Mouse (Mus musculus) intestine, embryonic 16.5 days (tissue): ENCODE data around the gene Leap2. TPM values are rescaled to one million over a fixed set of nuclear protein-coding genes. Genes with fewer than 3 reads are reported as not detected.

Experiments
- ATAC-seq: fragments of 200-750 bp; cut with Nextera tagmentation; 2 replicates; pipeline ENCODE4 v1.8.0; 2017; ENCODE audit warnings: moderate TSS enrichment, moderate library complexity
- H3K27ac ChIP-seq: fragments of 300-500 bp; sonication (generic); 2 replicates; pipeline ENCODE4 v1.5.1; 2014; ENCODE audit warnings: mild to moderate bottlenecking, low read length
- H3K27me3 ChIP-seq: fragments of 300-500 bp; sonication (generic); replicated peaks from 2 replicates; pipeline ENCODE4 v1.6.1; 2014; ENCODE audit warnings: low read length, control low read depth, mixed read lengths; ENCODE audit not compliant: control insufficient read depth, insufficient read depth
- H3K36me3 ChIP-seq: fragments of 300-500 bp; sonication (generic); 2 replicates; pipeline ENCODE4 v1.6.1; 2014; ENCODE audit warnings: low read length, control low read depth; ENCODE audit not compliant: control insufficient read depth, insufficient read depth
- H3K4me1 ChIP-seq: fragments of 300-500 bp; sonication (generic); 2 replicates; pipeline ENCODE4 v1.6.1; 2014; ENCODE audit warnings: low read length, control low read depth, mixed read lengths; ENCODE audit not compliant: control insufficient read depth, insufficient read depth
- H3K4me2 ChIP-seq: fragments of 300-500 bp; sonication (generic); 2 replicates; pipeline ENCODE4 v1.6.1; 2014; ENCODE audit warnings: low read depth, low read length, control low read depth
- H3K4me3 ChIP-seq: fragments of 300-500 bp; sonication (generic); 2 replicates; pipeline ENCODE4 v1.5.1; 2014; ENCODE audit warnings: mild to moderate bottlenecking, low read length
- H3K9ac ChIP-seq: fragments of 300-500 bp; sonication (generic); 2 replicates; pipeline ENCODE4 v1.6.1; 2014; ENCODE audit warnings: low read depth, low read length
- H3K9me3 ChIP-seq: fragments of 300-500 bp; sonication (generic); 2 replicates; pipeline ENCODE4 v1.6.1; 2016; ENCODE audit warnings: low read length, control low read depth; ENCODE audit not compliant: control insufficient read depth
- WGBS: fragments of 180-500 bp; shearing (Covaris S2); extraction: QIAGEN DNeasy Blood & Tissue Kit; methylation state at CpG from one replicate; pipeline ENCODE4 v1.1.7; 2014; 5-methylcytosine and 5-hydroxymethylcytosine counted together
- polyA plus RNA-seq: library from polyadenylated mRNA; unstranded; fragments of >200 nt; fragmentation: Nextera tagmentation; extraction: Ambion mirVana; gene quantifications from 2 replicates; pipeline ENCODE4 v1.2.1, GENCODE M21; 2015

Leap2 gene
- polyA plus RNA-seq, 1 experiment from 2014 or later: 17.8 TPM

GRCm38 (mm10) chr11:53446183-53446582 is 23.2 kb upstream of the Leap2 start:
- Histone ChIP-seq H3K27ac (no peak overlapping the region), H3K27me3 (no peaks in the 10 kb centered on the region), H3K36me3 (no peaks in the 10 kb centered on the region), H3K4me1 (peaks cover 17% of the 10 kb centered on the region), H3K9me3 (no peaks in the 10 kb centered on the region), H3K4me2 (no peak overlapping the region), H3K9ac (no peak overlapping the region), H3K4me3 (no peak overlapping the region)
- ATAC-seq: no peak
- 77% methylated on average over 13 of the region's 13 CpGs for WGBS

GRCm38 (mm10) chr11:53445562-53445961 is 22.6 kb upstream of the Leap2 start:
- Histone ChIP-seq H3K36me3 (no peaks in the 10 kb centered on the region), H3K27me3 (no peaks in the 10 kb centered on the region), H3K9ac (no peak overlapping the region), H3K9me3 (no peaks in the 10 kb centered on the region), H3K4me1 (peaks cover 11% of the 10 kb centered on the region), H3K4me3 (no peak overlapping the region), H3K27ac (no peak overlapping the region), H3K4me2 (no peak overlapping the region)
- no peak for ATAC-seq
- 65% methylated on average over 13 of the region's 13 CpGs for WGBS

- H3K27ac ChIP-seq: no peak overlapping the region
- H3K9me3 ChIP-seq: no peaks in the 10 kb centered on the region
- no peak overlapping the region for H3K4me2 ChIP-seq
- H3K27me3 ChIP-seq: no peaks in the 10 kb centered on the region
- peak; percentile 45; the same call in 1 of the 2 replicates for ATAC-seq
- no peaks in the 10 kb centered on the region for H3K36me3 ChIP-seq
- H3K4me3 ChIP-seq: no peak overlapping the region
- 25% methylated on average over 6 of the region's 6 CpGs for WGBS
- 0 out of 2 replicates have a peak, but pooled peaks cover 4% of the 10 kb centered on the region for H3K4me1 ChIP-seq
- no peak overlapping the region for H3K9ac ChIP-seq
These were observed 20.9 kb upstream of the Leap2 start for GRCm38 (mm10) chr11:53443861-53444260.

GRCm38 (mm10) chr11:53441921-53442320 is 19.0 kb upstream of the Leap2 start:
- Histone ChIP-seq H3K4me1 (0 out of 2 replicates have a peak, but pooled peaks cover 4% of the 10 kb centered on the region), H3K36me3 (no peaks in the 10 kb centered on the region), H3K27ac (0 out of 2 replicates have a peak overlapping the region, but pooled peaks have one; percentile 11), H3K4me3 (no peak overlapping the region), H3K9ac (peak overlapping the region; percentile 21; the same call in 1 of the 2 replicates), H3K4me2 (no peak overlapping the region), H3K27me3 (no peaks in the 10 kb centered on the region), H3K9me3 (no peaks in the 10 kb centered on the region)
- ATAC-seq: 0 out of 2 replicates have a peak, but pooled peaks have one; percentile 26
- WGBS: 38% methylated on average over 12 of the region's 12 CpGs

- no peak overlapping the region for H3K9ac ChIP-seq
- H3K4me2 ChIP-seq: no peak overlapping the region
- 85% methylated on average over 6 of the region's 6 CpGs for WGBS
- H3K27ac ChIP-seq: no peak overlapping the region; the same call in 1 of the 2 replicates
- H3K9me3 ChIP-seq: no peaks in the 10 kb centered on the region
- no peak for ATAC-seq
- H3K4me1 ChIP-seq: peaks cover 2% of the 10 kb centered on the region; the same call in 1 of the 2 replicates
- H3K4me3 ChIP-seq: no peak overlapping the region
- no peaks in the 10 kb centered on the region for H3K36me3 ChIP-seq
- no peaks in the 10 kb centered on the region for H3K27me3 ChIP-seq
These were observed 13.4 kb upstream of the Leap2 start for GRCm38 (mm10) chr11:53436338-53436737.

- Histone ChIP-seq H3K9ac (no peak overlapping the region), H3K27me3 (no peaks in the 10 kb centered on the region), H3K4me3 (no peak overlapping the region), H3K36me3 (no peaks in the 10 kb centered on the region), H3K4me2 (no peak overlapping the region), H3K4me1 (peaks cover 3% of the 10 kb centered on the region; the same call in 1 of the 2 replicates), H3K9me3 (no peaks in the 10 kb centered on the region), H3K27ac (no peak overlapping the region)
- 83% methylated on average over 8 of the region's 8 CpGs for WGBS
- ATAC-seq: no peak
These were observed 12.5 kb upstream of the Leap2 start for GRCm38 (mm10) chr11:53435504-53435903.

GRCm38 (mm10) chr11:53433057-53433456 is 10.1 kb upstream of the Leap2 start:
- WGBS: 53% methylated on average over 6 of the region's 6 CpGs
- ATAC-seq: no peak
- H3K4me2 ChIP-seq: no peak overlapping the region

GRCm38 (mm10) chr11:53431347-53432056 is 8.5 kb upstream of the Leap2 start:
- peak overlapping the region; percentile 96 for H3K4me3 ChIP-seq
- H3K4me2 ChIP-seq: peak overlapping the region; percentile 67
- peak; percentile 51 for ATAC-seq
- H3K9me3 ChIP-seq: no peaks in the 10 kb centered on the region
- H3K36me3 ChIP-seq: peaks cover 7% of the 10 kb centered on the region
- WGBS: 12% methylated on average over 9 of the region's 9 CpGs
- no peaks in the 10 kb centered on the region for H3K27me3 ChIP-seq
- peak overlapping the region; percentile 59 for H3K9ac ChIP-seq
- peaks cover 3% of the 10 kb centered on the region; the same call in 1 of the 2 replicates for H3K4me1 ChIP-seq
- H3K27ac ChIP-seq: peak overlapping the region; percentile 76

More at GRCm38 (mm10) chr11:53433057-53433456, 10.1 kb upstream of the Leap2 start:
- peaks cover 7% of the 10 kb centered on the region for H3K36me3 ChIP-seq
- no peak overlapping the region for H3K27ac ChIP-seq
- H3K4me3 ChIP-seq: no peak overlapping the region
- H3K4me1 ChIP-seq: peaks cover 3% of the 10 kb centered on the region; the same call in 1 of the 2 replicates
- H3K9me3 ChIP-seq: no peaks in the 10 kb centered on the region
- H3K27me3 ChIP-seq: no peaks in the 10 kb centered on the region
- H3K9ac ChIP-seq: no peak overlapping the region

GRCm38 (mm10) chr11:53430670-53431346 is 7.8 kb upstream of the Leap2 start, which contains the start of the genes Uqcrq and Gdf9:
Gene Uqcrq, minus strand, starts transcription at chr11:53430831.
Gene Gdf9, plus strand, starts transcription at chr11:53431023.
- under 1% methylated on average over 44 of the region's 44 CpGs for WGBS
- Histone ChIP-seq H3K27ac (peak within 1 kb of the TSS; percentile 85), H3K9ac (peak within 1 kb of the TSS; percentile 92), H3K9me3 (no peaks in the 10 kb centered on the region), H3K4me3 (peak within 1 kb of the TSS; percentile 96), H3K4me1 (peaks cover 3% of the 10 kb centered on the region; the same call in 1 of the 2 replicates), H3K27me3 (no peaks in the 10 kb centered on the region), H3K36me3 (peaks cover 7% of the 10 kb centered on the region), H3K4me2 (peak within 1 kb of the TSS; percentile 67)
- ATAC-seq: peak; percentile 93
